Mouse (Mus musculus): ENCODE measurements at regions not wholly inside any gene's neighbourhood (a gene's known extent, or its start where the extent isn't known, plus 50 kb on each side); places are given as distances from the start of the nearest gene placed in this dataset.
"Not testable (repeated sequence)": the region's sequence is repeated elsewhere in the genome, so short reads cannot be mapped to it uniquely, and the experiment has no call there.

DNA sequence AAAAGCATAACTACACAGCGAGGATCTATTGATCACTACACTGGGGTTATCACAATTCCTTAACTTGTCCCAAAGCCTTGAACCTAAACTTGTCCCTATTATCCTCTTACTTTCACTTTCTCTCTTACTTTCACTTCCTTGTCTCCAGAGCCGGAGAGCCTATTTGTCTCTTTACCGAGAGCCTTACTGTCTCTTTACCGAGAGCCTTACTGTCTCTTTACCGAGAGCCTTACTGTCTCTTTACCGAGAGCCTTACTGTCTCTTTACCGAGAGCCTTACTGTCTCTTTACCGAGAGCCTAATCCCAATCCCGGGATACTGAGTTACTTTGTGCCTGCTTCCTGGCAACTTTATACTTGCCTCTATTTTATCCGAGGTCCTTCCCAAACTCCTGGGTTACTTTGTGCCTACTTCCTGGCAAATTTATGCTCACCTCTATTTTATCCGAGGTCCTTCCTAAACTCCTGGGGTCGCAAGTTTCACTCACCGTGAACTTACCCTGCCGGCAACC is 335.3 kb upstream of the Ccng1 start:
- not testable (repeated sequence) for H3K27ac ChIP-seq (replicated peaks); H3K36me3 ChIP-seq; H3K4me3 ChIP-seq; H3K9me3 ChIP-seq (replicated peaks); H3K4me1 ChIP-seq; H3K27me3 ChIP-seq (ENCODE audit: low read depth, poor library complexity, severe bottlenecking); DNase-seq (ENCODE audit: low spot score)
- WGBS = 95% methylated on average over 11 of the region's 14 CpGs

DNA sequence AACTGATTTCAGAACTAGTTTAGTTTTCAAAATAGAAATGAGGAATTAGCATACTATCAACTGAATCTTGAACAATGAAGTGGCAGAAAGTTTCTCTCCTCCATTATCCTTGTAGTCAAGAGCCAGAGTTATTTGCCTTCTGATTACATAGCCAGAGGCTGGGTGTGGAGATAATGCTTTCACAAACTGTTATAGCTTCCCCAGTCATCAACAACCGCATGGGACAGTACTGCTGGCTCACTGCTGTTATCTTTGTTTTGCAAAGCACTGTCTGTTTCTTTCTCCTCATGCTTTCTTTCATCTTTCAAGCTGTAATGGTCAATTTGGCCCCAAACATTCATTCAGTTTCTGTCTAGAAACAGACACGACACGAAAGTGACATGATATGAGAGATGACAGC is 308.5 kb upstream of the Ccng1 start:
- Histone ChIP-seq H3K4me1 (no peaks in the 10 kb centered on the region), H3K4me3 (no peak overlapping the region), H3K27me3 (ENCODE audit: low read depth, poor library complexity, severe bottlenecking) (no peaks in the 10 kb centered on the region), H3K36me3 (no peaks in the 10 kb centered on the region), H3K27ac (replicated peaks) (no peak overlapping the region), H3K9me3 (replicated peaks) (no peaks in the 10 kb centered on the region)
- no peak for DNase-seq (ENCODE audit: low spot score)
- WGBS = 86% methylated on average over 3 of the region's 3 CpGs

DNA sequence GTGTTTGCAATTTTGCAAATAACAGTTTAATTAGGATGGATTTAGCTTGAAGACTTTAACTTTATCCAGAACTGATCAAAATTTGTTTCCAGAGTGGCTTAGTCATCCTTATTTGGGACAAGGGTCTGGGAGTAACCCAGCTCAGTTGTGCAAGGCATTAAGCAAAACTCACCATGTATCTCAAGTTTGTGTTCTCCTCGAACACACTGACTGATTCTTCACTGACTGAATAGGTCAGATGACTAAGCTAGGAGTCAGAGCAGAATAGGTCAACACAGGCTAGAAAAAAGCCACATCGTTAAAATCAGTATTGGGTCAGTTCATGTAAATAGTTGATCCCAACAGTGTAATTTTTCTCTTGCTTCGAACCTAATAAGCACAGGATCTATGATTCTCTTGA is 302.7 kb upstream of the Ccng1 start:
- 84% methylated on average over 3 of the region's 3 CpGs for WGBS
- H3K4me1 ChIP-seq = no peaks in the 10 kb centered on the region
- DNase-seq (ENCODE audit: low spot score) = no peak

DNA sequence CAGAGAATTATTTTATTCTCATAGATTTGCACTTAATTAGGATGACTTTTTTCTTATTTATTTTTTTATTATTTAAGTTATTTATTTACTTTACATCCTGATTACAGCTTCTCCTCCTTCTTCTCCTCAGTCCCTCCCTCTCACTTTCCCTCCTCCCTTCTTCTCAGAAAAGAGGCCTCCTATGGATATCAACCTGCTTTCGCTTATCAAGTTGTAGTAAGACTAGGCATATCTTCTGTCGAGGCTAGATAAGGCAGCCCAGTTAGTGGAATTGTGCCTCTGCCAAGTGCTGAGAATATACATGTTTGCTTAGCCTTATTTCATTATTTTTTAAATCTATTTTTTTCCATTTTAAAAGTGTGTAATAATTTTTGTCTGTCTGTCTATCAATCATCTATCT is 274.9 kb upstream of the Ccng1 start:
- no peak overlapping the region for H3K4me3 ChIP-seq

More for the DNA sequence above, 302.7 kb upstream of the Ccng1 start:
- Histone ChIP-seq H3K27me3 (ENCODE audit: low read depth, poor library complexity, severe bottlenecking) (no peaks in the 10 kb centered on the region), H3K27ac (replicated peaks) (no peak overlapping the region), H3K9me3 (replicated peaks) (no peaks in the 10 kb centered on the region), H3K36me3 (no peaks in the 10 kb centered on the region), H3K4me3 (no peak overlapping the region)

DNA sequence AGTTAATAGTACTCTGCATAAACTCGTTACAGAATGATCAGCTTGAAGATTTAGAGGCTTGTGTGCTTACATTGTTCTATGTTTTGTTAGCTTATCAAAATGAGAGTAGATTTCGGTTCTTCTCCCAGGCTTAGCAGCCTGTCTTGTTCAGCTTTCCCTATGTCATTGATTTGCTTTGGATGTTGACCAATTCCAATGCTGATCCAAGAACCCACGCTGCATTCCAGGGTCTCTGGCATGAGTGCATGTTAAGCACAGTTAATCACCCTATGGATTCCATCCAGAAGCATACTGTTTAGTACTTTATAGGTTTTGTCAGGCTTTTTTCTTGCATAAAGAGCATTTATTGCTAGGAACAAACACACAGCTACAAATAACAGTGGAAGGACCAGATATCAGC is 255.0 kb upstream of the Ccng1 start:
- no peak overlapping the region for H3K27ac ChIP-seq (replicated peaks)
- H3K27me3 ChIP-seq (ENCODE audit: low read depth, poor library complexity, severe bottlenecking) = no peaks in the 10 kb centered on the region
- no peak for DNase-seq (ENCODE audit: low spot score)
- WGBS = 89% methylated on average over 3 of the region's 3 CpGs
- H3K9me3 ChIP-seq (replicated peaks) = peaks cover 11% of the 10 kb centered on the region; the same call in 1 of the 2 replicates
- H3K4me3 ChIP-seq = no peak overlapping the region
- no peaks in the 10 kb centered on the region for H3K4me1 ChIP-seq
- H3K36me3 ChIP-seq = no peaks in the 10 kb centered on the region

More for the DNA sequence above, 274.9 kb upstream of the Ccng1 start:
- DNase-seq (ENCODE audit: low spot score) = no peak
- H3K9me3 ChIP-seq (replicated peaks) = no peaks in the 10 kb centered on the region
- H3K36me3 ChIP-seq = no peaks in the 10 kb centered on the region
- no peaks in the 10 kb centered on the region for H3K27me3 ChIP-seq (ENCODE audit: low read depth, poor library complexity, severe bottlenecking)
- H3K27ac ChIP-seq (replicated peaks) = no peak overlapping the region
- H3K4me1 ChIP-seq = no peaks in the 10 kb centered on the region
- 93% methylated on average over 2 of the region's 2 CpGs for WGBS

DNA sequence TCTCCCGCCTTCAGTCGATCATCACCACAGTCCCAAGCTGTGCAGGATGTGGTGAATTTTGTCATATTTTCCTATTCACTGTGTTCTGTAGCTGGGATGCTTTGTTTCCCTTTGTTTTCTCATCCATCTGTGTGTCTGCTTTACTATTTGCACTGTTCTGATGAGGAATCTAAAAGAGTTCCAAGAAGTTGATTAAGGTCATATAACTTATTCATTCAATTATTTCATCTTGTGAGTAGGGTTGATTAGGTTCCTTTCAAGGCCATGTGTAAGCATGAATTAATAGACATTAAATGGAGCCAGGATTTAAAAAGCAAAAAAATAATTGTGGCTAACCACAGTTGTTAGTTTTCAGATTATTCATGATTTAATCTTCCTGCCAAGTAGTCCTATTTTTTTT is 217.7 kb upstream of the Ccng1 start:
- Histone ChIP-seq H3K4me3 (no peak overlapping the region), H3K9me3 (replicated peaks) (no peaks in the 10 kb centered on the region), H3K27me3 (ENCODE audit: low read depth, poor library complexity, severe bottlenecking) (no peaks in the 10 kb centered on the region), H3K4me1 (no peaks in the 10 kb centered on the region), H3K36me3 (no peaks in the 10 kb centered on the region), H3K27ac (replicated peaks) (no peak overlapping the region)
- no peak for DNase-seq (ENCODE audit: low spot score)
- 98% methylated on average over 2 of the region's 2 CpGs for WGBS

DNA sequence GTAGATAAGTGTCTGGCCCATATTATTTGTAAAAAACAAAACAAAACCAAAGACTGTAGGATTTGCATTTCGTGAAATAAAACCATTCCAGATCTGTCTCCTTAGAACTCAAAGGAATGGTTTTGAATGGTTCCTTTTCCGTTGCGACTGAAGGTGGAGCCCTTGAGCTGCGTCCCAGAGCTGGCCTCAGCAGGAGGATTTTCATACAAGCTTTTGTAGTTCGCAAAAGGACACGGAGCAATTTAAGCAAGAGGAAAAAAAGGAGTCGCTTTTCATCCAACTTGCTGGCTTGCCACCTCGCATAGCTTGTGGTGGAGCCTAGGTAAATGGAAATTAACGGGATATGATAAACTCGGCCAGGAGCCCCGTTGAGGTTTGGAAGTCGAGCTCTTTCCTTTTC is 172.1 kb upstream of the Ccng1 start:
- Histone ChIP-seq H3K27ac (replicated peaks) (no peak overlapping the region), H3K4me1 (peaks cover 6% of the 10 kb centered on the region; the same call in 1 of the 2 replicates), H3K9me3 (replicated peaks) (no peaks in the 10 kb centered on the region), H3K4me3 (peak overlapping the region; percentile 44), H3K27me3 (ENCODE audit: low read depth, poor library complexity, severe bottlenecking) (no peaks in the 10 kb centered on the region), H3K36me3 (no peaks in the 10 kb centered on the region)
- WGBS = 4% methylated on average over 12 of the region's 12 CpGs
- DNase-seq (ENCODE audit: low spot score) = peak; percentile 62

DNA sequence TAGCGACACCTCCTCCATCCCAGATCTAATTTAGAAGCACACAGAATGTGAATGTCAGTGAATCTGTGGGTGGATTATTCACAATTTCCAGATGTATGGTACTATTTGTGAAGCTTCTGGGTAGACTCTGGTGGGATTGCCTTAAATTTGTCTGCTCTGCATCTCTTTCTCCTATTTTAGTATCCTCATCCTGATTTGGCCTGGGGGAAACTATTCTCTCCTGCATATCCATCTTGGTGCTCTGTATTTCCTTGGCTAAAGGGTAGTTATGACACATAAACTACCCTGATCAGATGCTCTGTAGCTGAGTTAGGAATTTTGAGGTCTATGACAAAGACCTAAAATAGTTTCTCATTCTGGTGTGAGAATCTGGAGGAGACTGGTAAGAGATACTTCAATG is 136.4 kb upstream of the Ccng1 start:
- Histone ChIP-seq H3K27me3 (ENCODE audit: low read depth, poor library complexity, severe bottlenecking) (no peaks in the 10 kb centered on the region), H3K4me3 (no peak overlapping the region), H3K4me1 (no peaks in the 10 kb centered on the region), H3K27ac (replicated peaks) (no peak overlapping the region), H3K9me3 (replicated peaks) (no peaks in the 10 kb centered on the region), H3K36me3 (no peaks in the 10 kb centered on the region)
- WGBS = 95% methylated on average over 1 of the region's 1 CpGs
- no peak for DNase-seq (ENCODE audit: low spot score)

DNA sequence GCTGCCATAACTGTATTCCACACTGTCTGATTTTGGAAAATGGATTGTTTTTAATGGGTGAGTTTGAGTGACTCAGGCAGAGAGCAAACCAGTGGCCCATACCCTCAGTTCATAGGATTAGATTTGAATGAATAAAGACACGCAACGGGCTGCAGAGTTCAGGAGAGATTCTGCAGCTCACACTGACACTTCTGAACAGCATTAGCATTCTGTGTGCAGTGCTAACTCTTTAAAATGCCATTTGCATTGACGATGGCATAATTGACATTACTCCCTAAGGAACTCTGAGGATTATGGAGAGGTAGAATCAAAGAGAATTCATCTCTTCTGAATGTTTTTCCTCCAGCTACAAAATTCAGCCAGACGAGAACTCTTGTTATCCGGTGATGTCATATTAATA is 129.4 kb upstream of the Ccng1 start:
- Histone ChIP-seq H3K9me3 (replicated peaks) (no peaks in the 10 kb centered on the region), H3K36me3 (no peaks in the 10 kb centered on the region), H3K4me3 (no peak overlapping the region), H3K4me1 (no peaks in the 10 kb centered on the region), H3K27me3 (ENCODE audit: low read depth, poor library complexity, severe bottlenecking) (no peaks in the 10 kb centered on the region), H3K27ac (replicated peaks) (no peak overlapping the region)
- WGBS = 82% methylated on average over 5 of the region's 5 CpGs
- DNase-seq (ENCODE audit: low spot score) = no peak

DNA sequence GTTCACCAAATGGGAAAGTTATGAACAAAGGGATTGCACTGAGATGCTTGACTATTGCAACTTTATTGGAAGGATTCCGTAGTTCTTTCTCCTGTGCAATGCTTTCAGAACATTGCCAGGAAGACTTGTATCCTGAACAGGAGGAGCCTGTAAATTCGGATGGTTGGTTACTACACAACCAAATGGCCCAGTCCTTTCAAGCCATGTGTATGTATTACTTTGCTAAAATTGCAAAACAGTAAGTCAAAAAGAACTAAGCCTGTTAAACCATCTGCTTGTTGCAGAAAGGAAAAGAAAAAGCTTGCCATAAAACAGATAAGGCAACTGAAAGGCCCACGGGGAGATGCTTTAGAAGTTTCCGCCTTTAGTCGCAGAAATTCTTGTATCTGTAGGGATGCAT is 124.5 kb upstream of the Ccng1 start:
- H3K27me3 ChIP-seq (ENCODE audit: low read depth, poor library complexity, severe bottlenecking) = no peaks in the 10 kb centered on the region
- H3K4me3 ChIP-seq = no peak overlapping the region
- H3K9me3 ChIP-seq (replicated peaks) = no peaks in the 10 kb centered on the region
- no peak overlapping the region for H3K27ac ChIP-seq (replicated peaks)
- no peak for DNase-seq (ENCODE audit: low spot score)
- no peaks in the 10 kb centered on the region for H3K4me1 ChIP-seq
- WGBS = 89% methylated on average over 5 of the region's 5 CpGs
- H3K36me3 ChIP-seq = no peaks in the 10 kb centered on the region

DNA sequence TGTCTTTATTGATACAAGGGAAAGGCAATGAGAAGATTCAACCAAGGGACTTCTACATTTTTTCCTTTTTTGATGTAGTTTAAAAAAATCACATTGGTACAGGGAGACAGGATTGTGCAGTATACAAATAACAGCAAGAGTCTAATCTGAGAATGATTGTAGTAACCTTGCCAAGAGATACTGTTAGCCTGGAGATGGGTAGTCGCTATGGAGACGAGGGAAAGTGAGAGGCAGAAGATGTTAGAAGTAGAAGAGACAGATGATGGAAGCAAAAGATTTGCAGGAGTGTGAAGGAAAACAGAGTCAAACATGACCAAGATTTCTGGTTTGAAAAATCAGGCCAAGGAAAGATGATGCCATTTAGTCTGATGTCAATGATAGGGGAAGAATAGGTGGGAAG is 117.9 kb upstream of the Ccng1 start:
- Histone ChIP-seq H3K4me3 (no peak overlapping the region), H3K27ac (replicated peaks) (no peak overlapping the region), H3K27me3 (ENCODE audit: low read depth, poor library complexity, severe bottlenecking) (no peaks in the 10 kb centered on the region), H3K4me1 (no peaks in the 10 kb centered on the region), H3K36me3 (no peaks in the 10 kb centered on the region), H3K9me3 (replicated peaks) (no peaks in the 10 kb centered on the region)
- WGBS = 94% methylated on average over 2 of the region's 2 CpGs
- no peak for DNase-seq (ENCODE audit: low spot score)

DNA sequence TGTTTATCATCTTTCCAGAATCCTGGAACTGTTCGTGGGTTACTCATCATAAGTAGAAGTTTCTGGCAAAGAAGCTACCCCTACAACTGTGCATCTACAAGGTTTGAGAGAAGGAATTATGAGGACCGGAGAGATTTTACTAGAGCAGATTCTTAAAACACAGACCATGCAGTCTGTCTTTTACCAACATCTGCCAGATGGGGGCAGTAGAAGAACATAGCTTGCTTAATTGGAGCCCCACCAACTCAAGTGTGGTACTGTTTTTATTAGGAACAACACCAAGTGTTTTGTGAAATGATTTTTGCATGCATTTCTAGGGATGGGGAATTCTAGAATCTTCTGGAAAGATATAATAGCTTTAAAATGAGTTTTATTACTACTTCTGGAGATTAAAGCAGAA is 110.6 kb upstream of the Ccng1 start:
- Histone ChIP-seq H3K27ac (replicated peaks) (no peak overlapping the region), H3K4me3 (no peak overlapping the region), H3K36me3 (no peaks in the 10 kb centered on the region), H3K9me3 (replicated peaks) (no peaks in the 10 kb centered on the region), H3K4me1 (no peaks in the 10 kb centered on the region), H3K27me3 (ENCODE audit: low read depth, poor library complexity, severe bottlenecking) (no peaks in the 10 kb centered on the region)
- WGBS = 41% methylated on average over 2 of the region's 2 CpGs
- DNase-seq (ENCODE audit: low spot score) = peak; percentile 25

DNA sequence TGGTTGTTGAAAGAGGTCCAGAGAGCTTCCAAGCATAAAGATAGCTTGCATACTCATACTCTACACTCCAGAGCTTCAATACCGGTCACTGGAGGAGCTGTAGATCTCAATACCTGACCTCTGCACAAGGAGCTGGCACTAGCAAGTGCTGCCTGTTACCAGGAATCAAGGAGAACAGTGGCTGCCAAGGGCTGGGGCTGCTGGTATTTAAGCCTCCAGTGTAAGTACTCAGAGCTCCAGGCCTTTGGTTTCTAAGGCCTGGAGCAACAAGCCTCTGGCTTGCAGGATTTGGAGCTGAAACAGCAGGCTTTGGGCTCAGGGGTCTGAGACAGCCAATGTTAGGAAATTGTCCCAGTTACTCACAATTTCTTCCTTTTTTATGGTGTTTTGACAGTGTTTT is 96.2 kb upstream of the Ccng1 start:
- H3K4me3 ChIP-seq = no peak overlapping the region
- H3K4me1 ChIP-seq = no peaks in the 10 kb centered on the region
- 91% methylated on average over 1 of the region's 1 CpGs for WGBS
- DNase-seq (ENCODE audit: low spot score) = no peak
- no peak overlapping the region for H3K27ac ChIP-seq (replicated peaks)
- H3K36me3 ChIP-seq = no peaks in the 10 kb centered on the region
- H3K9me3 ChIP-seq (replicated peaks) = no peaks in the 10 kb centered on the region
- no peaks in the 10 kb centered on the region for H3K27me3 ChIP-seq (ENCODE audit: low read depth, poor library complexity, severe bottlenecking)

DNA sequence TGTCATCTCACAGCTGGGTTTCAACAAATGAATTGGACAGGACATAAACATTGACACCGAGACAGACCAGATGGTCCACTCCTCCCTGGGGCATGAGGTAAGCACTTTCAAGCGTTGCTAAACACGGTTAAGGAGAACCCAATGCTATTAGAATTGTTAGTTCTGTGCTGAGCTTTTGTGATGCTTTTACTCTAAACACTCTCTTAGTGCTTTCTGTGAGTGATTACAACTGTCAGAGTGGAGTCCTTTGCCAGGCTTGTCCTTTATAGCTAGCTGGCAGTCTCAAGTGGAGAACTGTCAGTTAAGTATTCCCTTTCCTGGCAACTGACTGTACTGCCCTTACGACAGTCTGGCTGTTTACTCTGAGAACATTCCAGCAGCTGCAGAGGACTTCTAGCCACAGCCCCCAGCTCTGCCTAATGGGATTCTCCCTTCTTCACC is 95.6 kb upstream of the Ccng1 start:
- no peaks in the 10 kb centered on the region for H3K4me1 ChIP-seq
- DNase-seq (ENCODE audit: low spot score) = no peak
- no peaks in the 10 kb centered on the region for H3K9me3 ChIP-seq (replicated peaks)
- no peak overlapping the region for H3K27ac ChIP-seq (replicated peaks)
- WGBS = 78% methylated on average over 4 of the region's 4 CpGs
- no peak overlapping the region for H3K4me3 ChIP-seq
- no peaks in the 10 kb centered on the region for H3K27me3 ChIP-seq (ENCODE audit: low read depth, poor library complexity, severe bottlenecking)
- H3K36me3 ChIP-seq = no peaks in the 10 kb centered on the region
